Mouse (Mus musculus): Measurements from ENCODE around the gene Cenph. TPM values are rescaled to one million over a fixed set of nuclear protein-coding genes. Genes with fewer than 3 reads are reported as not detected.

The Cenph gene
- total RNA-seq, 2 experiments from 2014 or later = 0.31 TPM; not detected in 1

Other genes starting within 250 kb of the Cenph start
- gene Ocln, start 223.2 kb downstream of the Cenph start, total RNA-seq (2021) = under 1 TPM; 0.39 to 0.46 TPM
- gene Marveld2, start 158.9 kb downstream of the Cenph start, total RNA-seq (2021) = under 1 TPM; 0.28 to 0.84 TPM
- 10 to 100 TPM; 58.7 to 59.1 TPM for gene Ak6, start 124.9 kb downstream of the Cenph start, total RNA-seq (2021)
- 10 to 100 TPM; 12.3 to 15.1 TPM for gene Rad17, start 124.8 kb downstream of the Cenph start, total RNA-seq (2021)
- 10 to 100 TPM in 1 of 2 experiments, 1 to 10 TPM in 1; 8.9 to 14.3 TPM for gene Taf9, start 124.3 kb downstream of the Cenph start, total RNA-seq (2021)
- gene Ccdc125, start 106.2 kb downstream of the Cenph start, total RNA-seq (2021) = under 1 TPM; 0.67 to 0.70 TPM
- 10 to 100 TPM; 21.1 to 22.2 TPM for gene Cdk7, start 45.0 kb downstream of the Cenph start, total RNA-seq (2021)
- gene Mrps36, start 31.2 kb downstream of the Cenph start, total RNA-seq (2021) = 100 to 1,000 TPM; 196 to 207 TPM
- 1 to 10 TPM; 1.2 to 1.3 TPM for gene Ccnb1, start 10.7 kb upstream of the Cenph start, total RNA-seq (2021)
- gene Slc30a5, start 57.5 kb upstream of the Cenph start, total RNA-seq (2021) = 10 to 100 TPM; 20.1 to 23.0 TPM